Mouse (Mus musculus) bone marrow macrophage, adult 2 months (primary cell): ENCODE data around the gene Ptpn7. TPM values are rescaled to one million over a fixed set of nuclear protein-coding genes. Genes with fewer than 3 reads are reported as not detected.

Experiments
- H3K27ac ChIP-seq: 2 replicates; pipeline ENCODE4 v1.5.1; 2012; ENCODE audit warnings: low read depth, low read length; ENCODE audit not compliant: insufficient read depth
- H3K4me1 ChIP-seq: 2 replicates; pipeline ENCODE4 v1.6.1; 2012; ENCODE audit warnings: low read length; ENCODE audit not compliant: control insufficient read depth, insufficient read depth
- H3K4me3 ChIP-seq: 2 replicates; pipeline ENCODE4 v1.5.1; 2012; ENCODE audit warnings: mild to moderate bottlenecking, low read length, moderate library complexity; ENCODE audit not compliant: insufficient read depth
- CTCF ChIP-seq: IDR thresholded peaks from 2 replicates; pipeline ENCODE4 v1.5.1; 2012; ENCODE audit warnings: low read depth, mild to moderate bottlenecking, low read length, moderate library complexity
- POLR2A ChIP-seq: IDR thresholded peaks from 2 replicates; pipeline ENCODE4 v1.6.1; 2012; ENCODE audit warnings: mild to moderate bottlenecking, low read depth, low read length, borderline replicate concordance
- polyA plus RNA-seq: library from polyadenylated mRNA; stranded (reverse); fragments of >200 nt; gene quantifications from 2 replicates; pipeline ENCODE4 v1.2.4, GENCODE M21; 2012; ENCODE audit not compliant: missing spikeins, insufficient read depth, insufficient read length

Ptpn7 gene
- polyA plus RNA-seq, 1 experiment = 49.1 TPM

- Histone ChIP-seq H3K4me3 (no peak overlapping the region), H3K4me1 (peaks cover 15% of the 10 kb centered on the region), H3K27ac (no peak overlapping the region)
- TF ChIP-seq CTCF (no peak), POLR2A (no peak)
Observed at GRCm38 (mm10) chr1:135154011-135154410, 21.5 kb downstream of the Ptpn7 start.

GRCm38 (mm10) chr1:135154411-135154959, 22.0 kb downstream of the Ptpn7 start:
- Histone ChIP-seq H3K27ac (no peak overlapping the region), H3K4me1 (peaks cover 13% of the 10 kb centered on the region), H3K4me3 (no peak overlapping the region)
- peak; percentile 66 for TF ChIP-seq CTCF
- no peak for TF ChIP-seq POLR2A

GRCm38 (mm10) chr1:135156300-135156699, 23.8 kb downstream of the Ptpn7 start:
- Histone ChIP-seq H3K27ac (no peak overlapping the region), H3K4me3 (no peak overlapping the region), H3K4me1 (no peaks in the 10 kb centered on the region)
- TF ChIP-seq POLR2A = no peak
- no peak for TF ChIP-seq CTCF

GRCm38 (mm10) chr1:135158633-135159032, 26.1 kb downstream of the Ptpn7 start:
- Histone ChIP-seq H3K4me1 (no peaks in the 10 kb centered on the region), H3K27ac (no peak overlapping the region), H3K4me3 (no peak overlapping the region)
- TF ChIP-seq POLR2A = no peak
- no peak for TF ChIP-seq CTCF

- TF ChIP-seq POLR2A (no peak), CTCF (no peak)
- Histone ChIP-seq H3K4me1 (no peaks in the 10 kb centered on the region), H3K4me3 (no peak overlapping the region), H3K27ac (no peak overlapping the region)
Observed at GRCm38 (mm10) chr1:135159074-135159473, 26.6 kb downstream of the Ptpn7 start.

- no peaks in the 10 kb centered on the region for H3K4me1 ChIP-seq
- no peak overlapping the region for H3K4me3 ChIP-seq
- H3K27ac ChIP-seq = no peak overlapping the region
- TF ChIP-seq POLR2A (no peak), CTCF (no peak)
Observed at GRCm38 (mm10) chr1:135159556-135160123, 27.1 kb downstream of the Ptpn7 start.

GRCm38 (mm10) chr1:135160411-135161050, 28.0 kb downstream of the Ptpn7 start:
- no peaks in the 10 kb centered on the region for H3K4me1 ChIP-seq
- TF ChIP-seq CTCF (no peak), POLR2A (no peak)
- no peak overlapping the region for H3K4me3 ChIP-seq
- no peak overlapping the region for H3K27ac ChIP-seq

- TF ChIP-seq POLR2A (no peak), CTCF (no peak)
- Histone ChIP-seq H3K4me3 (no peak overlapping the region), H3K27ac (no peak overlapping the region), H3K4me1 (no peaks in the 10 kb centered on the region)
Observed at GRCm38 (mm10) chr1:135162720-135163119, 30.2 kb downstream of the Ptpn7 start.

GRCm38 (mm10) chr1:135167435-135167834, 34.9 kb downstream of the Ptpn7 start, which contains the start of gene Gpr37l1:
Gene Gpr37l1, minus strand, starts transcription at chr1:135167681.
- TF ChIP-seq POLR2A = no peak
- TF ChIP-seq CTCF = no peak
- H3K4me1 ChIP-seq = no peaks in the 10 kb centered on the region
- no peak within 1 kb of the TSS for H3K27ac ChIP-seq
- no peak within 1 kb of the TSS for H3K4me3 ChIP-seq

GRCm38 (mm10) chr1:135168453-135169200, 36.1 kb downstream of the Ptpn7 start:
- no peaks in the 10 kb centered on the region for H3K4me1 ChIP-seq
- H3K4me3 ChIP-seq = no peak overlapping the region
- H3K27ac ChIP-seq = no peak overlapping the region
- no peak for TF ChIP-seq CTCF
- TF ChIP-seq POLR2A = no peak
